Mouse (Mus musculus): ENCODE data around the gene Nradd.

Nradd gene

GRCm38 (mm10) chr9:110624361-110625166 is at the start of gene Nradd:
Nradd (minus strand) TSS chr9:110624452.
- no peak for DNase-seq (ENCODE audit: low read depth in 2 of 2, low spot score in 2 of 2)

GRCm38 (mm10) chr9:110673107-110673752 is 49.0 kb upstream of the Nradd start:
- no peak for DNase-seq (ENCODE audit: low read depth in 2 of 2, low spot score in 2 of 2)

GRCm38 (mm10) chr9:110672462-110673106 is 48.3 kb upstream of the Nradd start:
- DNase-seq (ENCODE audit: low read depth in 2 of 2, low spot score in 2 of 2), result no peak

- DNase-seq (ENCODE audit: low read depth in 2 of 2, low spot score in 2 of 2), result no peak
These were observed 45.5 kb upstream of the Nradd start for GRCm38 (mm10) chr9:110669785-110670184.

- no peak for DNase-seq (ENCODE audit: low read depth in 2 of 2, low spot score in 2 of 2)
These were observed 44.5 kb upstream of the Nradd start for GRCm38 (mm10) chr9:110668601-110669293.

- no peak for DNase-seq (ENCODE audit: low read depth in 2 of 2, low spot score in 2 of 2)
These were observed 43.1 kb upstream of the Nradd start for GRCm38 (mm10) chr9:110667219-110667836.

- DNase-seq (ENCODE audit: low read depth in 2 of 2, low spot score in 2 of 2), result no peak
These were observed 42.1 kb upstream of the Nradd start for GRCm38 (mm10) chr9:110666374-110666773.

GRCm38 (mm10) chr9:110665912-110666311 is 41.7 kb upstream of the Nradd start:
- no peak for DNase-seq (ENCODE audit: low read depth in 2 of 2, low spot score in 2 of 2)

GRCm38 (mm10) chr9:110662844-110663243 is 38.6 kb upstream of the Nradd start:
- no peak for DNase-seq (ENCODE audit: low read depth in 2 of 2, low spot score in 2 of 2)

- DNase-seq (ENCODE audit: low read depth in 2 of 2, low spot score in 2 of 2), result no peak
These were observed 36.8 kb upstream of the Nradd start for GRCm38 (mm10) chr9:110660856-110661612.

GRCm38 (mm10) chr9:110660208-110660607 is 36.0 kb upstream of the Nradd start:
- no peak for DNase-seq (ENCODE audit: low read depth in 2 of 2, low spot score in 2 of 2)

- DNase-seq (ENCODE audit: low read depth in 2 of 2, low spot score in 2 of 2), result no peak
These were observed 35.3 kb upstream of the Nradd start for GRCm38 (mm10) chr9:110659521-110659920.

- DNase-seq (ENCODE audit: low read depth in 2 of 2, low spot score in 2 of 2), result no peak
These were observed 33.3 kb upstream of the Nradd start for GRCm38 (mm10) chr9:110657474-110658078.

- DNase-seq (ENCODE audit: low read depth in 2 of 2, low spot score in 2 of 2), result peak; percentile 92 to 93
These were observed 32.3 kb upstream of the Nradd start, which contains the start of gene Ccdc12 for GRCm38 (mm10) chr9:110656249-110657221. Ccdc12 (plus strand) TSS chr9:110656503.

- no peak for DNase-seq (ENCODE audit: low read depth in 2 of 2, low spot score in 2 of 2)
These were observed 31.4 kb upstream of the Nradd start for GRCm38 (mm10) chr9:110655651-110656007.

GRCm38 (mm10) chr9:110654726-110655650 is 30.7 kb upstream of the Nradd start:
- DNase-seq (ENCODE audit: low read depth in 2 of 2, low spot score in 2 of 2), result no peak

GRCm38 (mm10) chr9:110653655-110654461 is 29.6 kb upstream of the Nradd start, which contains the start of gene Nbeal2:
Nbeal2 (minus strand) TSS chr9:110654161.
- peak; percentile 69 to 72 for DNase-seq (ENCODE audit: low read depth in 2 of 2, low spot score in 2 of 2)
